Mouse (Mus musculus) heart, adult 2 months (tissue): ENCODE results near the gene Fgfr2.

Experiments
- CTCF ChIP-seq: fragments of 200-600 bp; IDR thresholded peaks from 2 replicates; pipeline ENCODE4 v1.8.1; 2022; ENCODE audit warnings: antibody characterized with exemption, mild to moderate bottlenecking, moderate library complexity
- EP300 ChIP-seq: fragments of 200-500 bp; IDR thresholded peaks from 2 replicates; pipeline ENCODE4 v1.6.1; 2011; ENCODE audit warnings: low read depth, low read length, control low read depth; ENCODE audit not compliant: insufficient read depth
- POLR2A ChIP-seq: fragments of 200-500 bp; IDR thresholded peaks from 2 replicates; pipeline ENCODE4 v1.6.1; 2011; ENCODE audit warnings: mild to moderate bottlenecking, low read depth, low read length, control low read depth; ENCODE audit not compliant: insufficient read depth

DNA sequence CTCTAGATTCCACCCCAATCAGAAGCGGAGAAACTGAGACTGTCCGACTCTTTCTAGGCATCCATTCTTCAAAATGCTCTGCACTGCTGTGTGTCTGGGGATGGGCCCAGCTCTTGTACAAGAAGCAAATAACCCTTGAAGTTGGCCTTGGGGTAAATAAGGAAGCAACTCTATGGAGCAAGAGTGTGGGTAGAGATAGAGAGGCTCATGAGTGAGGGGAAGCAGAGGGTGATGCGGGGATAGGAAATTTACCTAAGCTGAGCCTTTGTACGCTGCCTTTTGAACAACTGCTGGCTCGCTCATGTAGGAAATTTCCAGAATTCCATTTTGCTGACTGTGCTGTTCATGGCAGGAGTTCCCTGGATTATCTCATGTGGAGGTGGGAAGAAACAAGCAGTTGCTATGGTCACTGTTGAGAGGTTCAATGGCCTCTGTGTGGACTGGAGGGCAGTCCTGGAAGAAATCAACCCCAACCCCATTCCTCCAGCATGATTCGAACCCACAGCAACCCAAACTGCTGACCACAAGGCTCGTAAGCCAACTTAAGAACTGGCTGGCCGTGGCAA lies 896.0 kb downstream of the Fgfr2 start:
- TF ChIP-seq POLR2A (no peak), CTCF (no peak), EP300 (no peak)
